Mouse (Mus musculus): Measurements from ENCODE around the gene Frmpd4. TPM values are rescaled to one million over a fixed set of nuclear protein-coding genes. Genes with fewer than 3 reads are reported as not detected.

The Frmpd4 gene
- total RNA-seq, 2 experiments from 2014 or later = 42.3 to 47.8 TPM

GRCm38 (mm10) chrX:167828456-167828855, 748.6 kb downstream of the Frmpd4 start:
- Histone ChIP-seq H3K4me3 (no peak overlapping the region), H3K27ac (peak overlapping the region; percentile 50)
- intact Hi-C loops (cut with DNase I) = loop anchor here (5.0 kb wide), 2 partner anchors 176 to 276 kb away; no protein-coding TSS in a partner anchor
- no peak for TF ChIP-seq CTCF (IDR thresholded peaks at IDR 0.05)
- DNase-seq (ENCODE audit: extremely low spot score in 1 of 2, low spot score in 2 of 2) = peak in 1 of 2 experiments; percentile 7

GRCm38 (mm10) chrX:167817363-167817762, 759.7 kb downstream of the Frmpd4 start:
- Histone ChIP-seq H3K4me3 (no peak overlapping the region), H3K27ac (no peak overlapping the region)
- peak; percentile 33 for TF ChIP-seq CTCF (IDR thresholded peaks at IDR 0.05)
- no peak for DNase-seq (ENCODE audit: extremely low spot score in 1 of 2, low spot score in 2 of 2)
- intact Hi-C loops (cut with DNase I) = no loop called here

- TF ChIP-seq CTCF (IDR thresholded peaks at IDR 0.05) = no peak
- Histone ChIP-seq H3K4me3 (no peak overlapping the region), H3K27ac (no peak overlapping the region)
- intact Hi-C loops (cut with DNase I) = no loop called here
- DNase-seq (ENCODE audit: extremely low spot score in 1 of 2, low spot score in 2 of 2) = no peak
Observed at GRCm38 (mm10) chrX:167810120-167810519, 766.9 kb downstream of the Frmpd4 start.

DNA sequence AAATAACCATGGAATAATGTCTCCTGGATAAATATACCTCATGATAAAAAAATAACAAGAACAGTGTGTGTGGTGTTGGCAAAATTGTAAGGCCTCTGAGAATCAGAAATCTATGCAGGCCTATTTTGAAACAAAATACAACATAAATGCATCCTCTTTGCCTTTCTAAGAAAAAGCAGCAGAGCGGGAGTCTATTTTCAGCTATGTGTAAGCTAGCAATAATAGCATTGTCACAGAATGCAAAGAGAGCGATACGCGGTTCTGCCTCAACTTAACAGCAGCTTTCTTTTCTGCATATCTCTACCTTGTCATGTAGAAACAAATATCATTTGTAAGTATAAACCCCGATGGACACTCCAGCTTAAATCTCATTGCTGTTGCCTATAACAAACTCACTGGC, 768.5 kb downstream of the Frmpd4 start:
- no peak for DNase-seq (ENCODE audit: extremely low spot score in 1 of 2, low spot score in 2 of 2)
- intact Hi-C loops (cut with DNase I) = no loop called here
- Histone ChIP-seq H3K4me3 (no peak overlapping the region), H3K27ac (peak overlapping the region; percentile 36; the same call in 1 of the 2 replicates)
- TF ChIP-seq CTCF (IDR thresholded peaks at IDR 0.05) = no peak

DNA sequence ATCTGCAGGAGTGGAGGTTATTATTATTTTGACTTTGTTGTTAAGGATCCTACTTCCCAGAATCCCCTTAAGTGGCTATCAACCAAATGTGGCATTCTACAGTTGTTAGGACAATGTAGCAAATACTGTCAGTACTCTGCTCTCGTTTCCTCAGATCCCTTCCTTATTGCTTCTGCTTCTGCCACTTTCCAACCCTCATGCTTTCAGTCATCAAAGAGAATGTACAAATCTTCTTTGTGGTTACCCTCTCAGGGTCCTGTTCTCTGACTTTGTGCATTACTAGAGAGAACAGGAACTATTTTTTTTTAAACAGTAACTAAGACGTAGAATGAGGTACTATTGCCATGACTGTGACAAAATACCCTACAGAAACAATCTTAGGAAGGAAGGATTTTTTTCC, 788.3 kb downstream of the Frmpd4 start:
- H3K27ac ChIP-seq = no peak overlapping the region
- TF ChIP-seq CTCF (IDR thresholded peaks at IDR 0.05) = no peak
- no peak for DNase-seq (ENCODE audit: extremely low spot score in 1 of 2, low spot score in 2 of 2)
- intact Hi-C loops (cut with DNase I) = no loop called here
- no peak overlapping the region for H3K4me3 ChIP-seq

DNA sequence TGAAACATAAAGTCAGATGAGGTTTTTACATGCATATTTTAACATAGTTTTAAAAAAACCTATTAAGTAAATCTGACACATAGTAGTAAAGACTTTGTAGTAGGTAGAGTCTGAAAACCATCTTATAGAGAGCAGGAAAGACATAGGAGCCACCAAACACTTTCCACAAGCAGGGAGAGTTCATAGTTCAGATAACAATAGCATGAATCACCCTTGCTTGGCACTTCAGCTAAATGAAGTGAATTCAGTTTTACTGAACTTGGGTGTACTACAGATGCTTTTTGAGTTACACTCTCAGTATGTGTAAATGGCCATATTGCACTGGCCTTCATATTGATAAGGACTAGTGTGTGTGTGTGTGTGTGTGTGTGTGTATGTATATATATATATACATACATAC, 793.5 kb downstream of the Frmpd4 start:
- TF ChIP-seq CTCF (IDR thresholded peaks at IDR 0.05) = no peak
- Histone ChIP-seq H3K27ac (no peak overlapping the region), H3K4me3 (no peak overlapping the region)
- intact Hi-C loops (cut with DNase I) = no loop called here
- DNase-seq (ENCODE audit: extremely low spot score in 1 of 2, low spot score in 2 of 2) = no peak

- intact Hi-C loops (cut with DNase I) = no loop called here
- Histone ChIP-seq H3K27ac (no peak overlapping the region), H3K4me3 (no peak overlapping the region)
- TF ChIP-seq CTCF (IDR thresholded peaks at IDR 0.05) = no peak
- no peak for DNase-seq (ENCODE audit: extremely low spot score in 1 of 2, low spot score in 2 of 2)
Observed at GRCm38 (mm10) chrX:167719564-167719981, 857.5 kb downstream of the Frmpd4 start.

DNA sequence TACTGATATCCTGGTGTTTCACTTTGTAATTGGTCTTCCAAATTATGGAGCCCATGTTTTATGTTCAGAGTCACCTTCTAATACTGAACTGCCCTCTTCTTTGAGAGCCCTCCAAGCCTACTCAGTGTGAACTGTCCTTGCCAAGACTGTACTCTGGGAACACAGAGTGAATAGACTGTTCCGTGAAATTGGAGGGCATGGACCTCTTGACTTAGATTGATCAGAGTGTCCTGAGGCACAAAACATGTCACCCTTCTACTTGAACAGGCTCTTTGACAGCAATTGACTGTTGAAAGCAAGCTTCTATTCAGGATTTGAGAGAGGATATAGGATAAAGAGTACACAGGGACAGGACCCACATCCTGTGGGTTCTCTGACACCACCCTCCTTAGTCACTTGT, 857.9 kb downstream of the Frmpd4 start:
- no peak overlapping the region for H3K27ac ChIP-seq
- TF ChIP-seq CTCF (IDR thresholded peaks at IDR 0.05) = no peak
- intact Hi-C loops (cut with DNase I) = no loop called here
- no peak for DNase-seq (ENCODE audit: extremely low spot score in 1 of 2, low spot score in 2 of 2)
- H3K4me3 ChIP-seq = no peak overlapping the region

DNA sequence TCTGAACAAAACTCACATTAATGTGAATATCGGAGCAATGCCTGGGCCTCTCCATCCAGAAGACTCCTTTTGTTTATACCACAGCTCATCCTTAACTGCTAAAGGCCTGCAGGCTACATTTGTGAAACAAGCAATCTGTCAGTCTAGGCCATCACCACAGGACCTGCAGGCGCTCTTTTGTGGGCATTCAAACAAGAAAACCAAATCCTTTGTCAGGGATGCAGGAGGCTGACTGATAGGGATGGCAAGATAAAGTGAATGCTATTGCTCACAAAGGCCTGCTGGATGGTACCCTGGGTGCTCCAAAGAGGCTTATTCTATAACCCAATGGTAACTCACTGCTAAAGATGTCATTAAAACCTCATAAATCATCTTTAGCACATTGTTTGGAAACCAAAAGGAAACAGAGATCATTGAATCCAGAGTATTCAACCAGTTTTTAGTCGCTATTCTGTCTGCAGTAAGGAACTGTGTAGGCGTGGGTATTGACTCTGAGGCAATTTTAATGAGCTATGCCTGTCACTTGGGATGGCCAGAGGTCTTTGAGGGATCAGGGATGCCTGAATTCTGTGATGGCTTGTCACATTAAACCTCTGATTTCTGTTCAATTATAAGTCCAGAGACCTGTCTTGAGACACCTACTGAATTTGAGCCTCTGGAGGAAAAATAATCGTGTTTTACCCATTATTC, 922.1 kb downstream of the Frmpd4 start:
- DNase-seq (ENCODE audit: extremely low spot score in 1 of 2, low spot score in 2 of 2) = no peak
- Histone ChIP-seq H3K4me3 (no peak overlapping the region), H3K27ac (no peak overlapping the region)
- intact Hi-C loops (cut with DNase I) = loop anchor here (5.0 kb wide), 1 partner anchor 172 kb away; no protein-coding TSS in a partner anchor
- no peak for TF ChIP-seq CTCF (IDR thresholded peaks at IDR 0.05)

DNA sequence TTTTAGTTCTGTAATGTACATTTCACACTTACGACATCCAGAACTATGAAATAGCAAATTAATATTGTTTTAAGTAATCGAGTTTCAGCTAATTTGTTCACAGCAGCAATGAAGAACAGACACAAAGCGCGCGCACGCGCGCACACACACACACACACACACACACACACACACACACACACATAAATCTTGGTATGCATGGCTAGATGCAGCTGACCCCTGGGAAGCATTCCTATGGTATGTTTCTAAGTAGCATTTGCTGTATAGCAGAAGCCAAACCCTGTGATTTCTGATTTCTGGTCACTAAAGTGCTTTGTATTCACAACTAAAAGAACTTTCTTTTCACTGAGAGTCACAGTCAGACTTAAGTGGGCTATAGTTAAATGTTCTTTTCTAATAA, 922.8 kb downstream of the Frmpd4 start:
- no peak for TF ChIP-seq CTCF (IDR thresholded peaks at IDR 0.05)
- intact Hi-C loops (cut with DNase I) = loop anchor here (5.0 kb wide), 1 partner anchor 173 kb away; no protein-coding TSS in a partner anchor

GRCm38 (mm10) chrX:167597639-167598217, 979.3 kb downstream of the Frmpd4 start:
- DNase-seq (ENCODE audit: extremely low spot score in 1 of 2, low spot score in 2 of 2) = no peak
- intact Hi-C loops (cut with DNase I) = no loop called here
- no peak overlapping the region for H3K27ac ChIP-seq
- no peak for TF ChIP-seq CTCF (IDR thresholded peaks at IDR 0.05)
- H3K4me3 ChIP-seq = no peak overlapping the region

More for the DNA sequence above, 922.8 kb downstream of the Frmpd4 start:
- DNase-seq (ENCODE audit: extremely low spot score in 1 of 2, low spot score in 2 of 2) = no peak
- Histone ChIP-seq H3K27ac (no peak overlapping the region), H3K4me3 (no peak overlapping the region)

- DNase-seq (ENCODE audit: extremely low spot score in 1 of 2, low spot score in 2 of 2) = no peak
- no peak overlapping the region for H3K27ac ChIP-seq
- no peak overlapping the region for H3K4me3 ChIP-seq
Observed at GRCm38 (mm10) chrX:167552827-167553226, 1024.2 kb downstream of the Frmpd4 start.

More at GRCm38 (mm10) chrX:167552827-167553226, 1024.2 kb downstream of the Frmpd4 start:
- no peak for TF ChIP-seq CTCF (IDR thresholded peaks at IDR 0.05)
- intact Hi-C loops (cut with DNase I) = loop anchor here (5.0 kb wide), 1 partner anchor 274 kb away; no protein-coding TSS in a partner anchor

Data from left cerebral cortex, adult 2 months (tissue).